Mouse (Mus musculus) thymus, adult 18-20 months (tissue): ENCODE measurements at regions not wholly inside any gene's neighbourhood (a gene's known extent, or its start where the extent isn't known, plus 50 kb on each side); places are given as distances from the start of the nearest gene placed in this dataset.

Source experiments
- DNase-seq, 2 experiments: peaks; one replicate each; pipeline ENCODE4 v3.0.0; 2022; ENCODE audit warnings: mixed read lengths in 2 of 2

GRCm38 (mm10) chr17:49149896-49150295 is 217.7 kb downstream of the Lrfn2 start:
- no peak for DNase-seq

GRCm38 (mm10) chr17:49150971-49151422 is 218.8 kb downstream of the Lrfn2 start:
- DNase-seq, result no peak

GRCm38 (mm10) chr17:49153994-49154393 is 221.8 kb downstream of the Lrfn2 start:
- no peak for DNase-seq

DNA sequence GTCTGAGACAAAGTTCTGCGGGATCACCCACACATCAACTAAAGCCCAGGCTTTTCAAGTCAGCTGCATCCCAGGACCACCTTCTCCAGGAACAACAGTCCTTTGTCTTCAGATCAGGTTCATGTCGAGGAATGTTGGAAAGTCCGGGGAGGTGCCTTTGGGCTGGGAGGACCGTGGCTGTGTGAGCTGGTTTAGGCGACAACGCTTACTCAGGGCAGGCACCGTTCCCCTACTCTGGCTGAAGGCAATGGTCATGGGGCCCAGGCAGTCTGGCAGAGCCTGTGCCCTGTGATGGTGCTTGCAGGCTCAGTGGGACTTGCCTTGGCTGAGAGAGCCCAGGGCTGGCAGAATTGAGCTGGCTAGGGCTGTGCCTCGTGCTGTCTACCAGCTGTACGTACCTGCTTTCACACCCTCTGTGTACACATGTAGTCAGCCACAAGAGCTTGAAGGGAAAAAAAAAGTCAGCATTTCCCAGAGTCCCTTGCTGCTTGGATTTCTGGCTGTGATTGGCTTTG is 222.9 kb downstream of the Lrfn2 start:
- no peak for DNase-seq

DNA sequence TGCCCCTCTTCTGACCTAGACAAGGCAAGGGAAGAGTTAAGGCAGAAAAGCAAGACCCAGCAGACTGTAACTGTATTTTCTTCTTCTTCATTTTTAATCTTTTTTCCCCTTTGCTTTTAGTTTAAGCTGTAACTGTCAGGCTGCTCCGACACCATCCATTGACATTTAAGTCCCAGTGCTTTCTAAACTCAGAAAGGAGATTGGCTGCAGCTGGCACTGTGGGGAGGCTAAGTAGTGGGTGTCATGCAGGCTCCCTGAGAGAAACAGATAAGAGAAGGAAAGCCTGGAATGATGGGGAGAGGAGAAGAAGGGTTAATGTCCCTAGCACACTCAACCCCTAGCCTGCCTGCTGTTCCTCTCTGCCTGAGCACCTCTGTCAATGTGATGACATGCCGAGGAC is 225.4 kb downstream of the Lrfn2 start:
- no peak for DNase-seq

GRCm38 (mm10) chr17:49171252-49172047 is 239.3 kb downstream of the Lrfn2 start:
- DNase-seq, result peak; percentile 61 to 65

GRCm38 (mm10) chr17:49172052-49172799 is 240.0 kb downstream of the Lrfn2 start:
- DNase-seq, result no peak

- peak; percentile 30 to 49 for DNase-seq
Observed at GRCm38 (mm10) chr17:49172800-49173150, 240.6 kb downstream of the Lrfn2 start.

GRCm38 (mm10) chr17:49177966-49178731 is 246.0 kb downstream of the Lrfn2 start:
- no peak for DNase-seq

- peak in 1 of 2 experiments; percentile 13 for DNase-seq
Observed at GRCm38 (mm10) chr17:49182485-49182884, 245.7 kb upstream of the Mocs1 start.

GRCm38 (mm10) chr17:49183917-49184316 is 244.2 kb upstream of the Mocs1 start:
- DNase-seq, result no peak

GRCm38 (mm10) chr17:49185052-49185612 is 243.0 kb upstream of the Mocs1 start:
- DNase-seq, result no peak

- no peak for DNase-seq
Observed at GRCm38 (mm10) chr17:49189765-49190164, 238.4 kb upstream of the Mocs1 start.

DNA sequence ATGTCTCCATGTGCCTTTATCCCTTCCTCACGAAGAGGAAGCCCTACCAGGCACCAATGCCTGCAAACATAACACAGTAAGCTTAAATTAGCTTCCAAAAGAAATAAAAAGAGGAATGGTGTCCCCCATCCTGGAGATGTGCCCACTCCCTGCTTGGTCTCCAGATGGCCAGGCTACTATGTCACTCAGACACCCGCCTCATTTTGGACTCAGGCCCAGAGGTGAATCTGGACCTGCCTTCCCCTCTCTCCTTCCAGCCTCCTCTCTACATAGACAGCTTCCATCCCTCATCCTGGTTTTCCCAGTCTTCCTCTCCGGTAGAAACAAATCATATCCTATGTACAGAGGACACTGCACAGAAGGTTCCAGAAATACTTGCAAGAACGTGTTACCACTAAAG is 237.8 kb upstream of the Mocs1 start:
- no peak for DNase-seq

- DNase-seq, result no peak
Observed at GRCm38 (mm10) chr17:49196046-49196684, 232.0 kb upstream of the Mocs1 start.

- DNase-seq, result no peak
Observed at GRCm38 (mm10) chr17:49201495-49201894, 226.7 kb upstream of the Mocs1 start.

GRCm38 (mm10) chr17:49205095-49205494 is 223.1 kb upstream of the Mocs1 start:
- no peak for DNase-seq

DNA sequence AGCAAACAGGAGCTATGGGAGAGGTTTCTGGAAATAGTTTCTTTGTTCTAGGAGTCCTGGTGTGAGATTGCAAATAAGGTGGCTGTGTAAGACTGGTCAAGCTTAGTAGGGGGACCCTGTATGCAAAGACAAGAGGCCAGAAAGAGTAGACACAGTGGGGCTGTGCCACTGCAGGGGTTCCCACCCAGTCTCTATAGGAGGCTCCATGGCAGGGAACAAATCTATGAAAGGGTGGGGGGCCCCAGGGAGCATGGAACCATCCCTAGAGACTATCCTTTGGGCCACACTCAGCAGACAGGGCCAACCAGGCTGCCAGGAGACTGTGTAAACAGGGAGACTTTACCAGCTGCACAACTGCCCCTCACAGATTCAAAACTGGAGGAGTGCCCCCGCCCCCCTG is 222.6 kb upstream of the Mocs1 start:
- DNase-seq, result no peak

GRCm38 (mm10) chr17:49206708-49207107 is 221.5 kb upstream of the Mocs1 start:
- DNase-seq, result no peak

- no peak for DNase-seq
Observed at GRCm38 (mm10) chr17:49208315-49208820, 219.8 kb upstream of the Mocs1 start.

- no peak for DNase-seq
Observed at GRCm38 (mm10) chr17:49212918-49213317, 215.2 kb upstream of the Mocs1 start.

DNA sequence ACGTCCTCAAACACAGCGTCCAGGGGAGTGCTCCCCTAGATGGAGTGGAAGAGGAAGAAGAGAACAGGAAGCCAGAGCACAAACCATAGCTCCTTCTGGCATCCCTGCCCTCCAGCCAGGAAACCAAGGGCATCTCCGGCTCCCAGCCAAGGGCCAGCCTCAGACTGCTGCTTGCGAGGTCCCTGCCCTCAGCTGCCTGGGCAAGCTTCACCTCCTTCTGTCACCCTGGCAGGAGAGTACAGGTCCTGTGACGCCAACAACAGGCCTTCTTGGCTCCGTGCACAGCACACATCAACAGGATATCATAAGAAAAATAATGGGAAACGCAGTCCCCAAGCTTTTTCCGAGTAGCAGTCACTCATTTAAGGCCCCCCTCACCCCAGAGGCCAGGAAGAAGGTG is 212.9 kb upstream of the Mocs1 start:
- DNase-seq, result no peak
